Mouse (Mus musculus) lung, postnatal 0 days (tissue): ENCODE measurements around the gene Slc12a3.

Experiments used
- CTCF ChIP-seq: IDR thresholded peaks from 2 replicates; pipeline ENCODE4 v1.5.1; 2016; ENCODE audit warnings: antibody characterized with exemption, mild to moderate bottlenecking
- EP300 ChIP-seq: IDR thresholded peaks from 2 replicates; pipeline ENCODE4 v1.6.1; 2016; ENCODE audit warnings: antibody characterized with exemption, mild to moderate bottlenecking, control low read depth

DNA sequence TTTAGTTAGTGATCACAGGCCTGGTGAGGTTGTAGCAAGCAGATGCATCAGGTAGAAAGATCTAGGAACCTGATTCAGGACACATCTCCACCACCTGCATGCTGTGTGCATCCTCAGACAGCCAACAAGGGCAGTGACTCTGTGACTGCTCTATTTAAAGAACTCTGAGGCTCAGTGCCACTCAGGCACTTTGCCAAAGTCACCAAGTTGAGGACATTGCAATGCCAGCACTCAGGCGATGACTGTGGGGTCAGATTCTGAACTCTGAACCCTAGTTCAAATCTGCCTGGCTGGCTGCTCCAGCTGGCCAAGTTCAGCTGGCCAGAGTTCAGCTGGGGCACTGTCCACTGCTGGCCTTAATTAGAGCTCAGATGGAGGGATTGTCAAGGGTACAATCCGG lies 34.9 kb downstream of the Slc12a3 start:
- TF ChIP-seq CTCF (no peak), EP300 (no peak; the same call in 1 of the 2 replicates)
